Mouse (Mus musculus) ES-Bruce4 (cell line): ENCODE measurements around the gene Cdh23. TPM values are rescaled to one million over a fixed set of nuclear protein-coding genes. Genes with fewer than 3 reads are reported as not detected.

ENCODE experiments used
- H3K27ac ChIP-seq: 2 replicates; pipeline ENCODE4 v1.5.1; 2012; ENCODE audit warnings: low read length, inconsistent platforms; ENCODE audit not compliant: insufficient read depth
- H3K27me3 ChIP-seq: 2 replicates; pipeline ENCODE4 v1.6.1; 2012; ENCODE audit warnings: mild to moderate bottlenecking, low read length, inconsistent platforms; ENCODE audit not compliant: control insufficient read depth, poor library complexity, insufficient read depth, severe bottlenecking
- H3K36me3 ChIP-seq: 2 replicates; pipeline ENCODE4 v1.6.1; 2012; ENCODE audit warnings: inconsistent platforms, mild to moderate bottlenecking, low read length, moderate library complexity; ENCODE audit not compliant: control insufficient read depth, poor library complexity, insufficient read depth, severe bottlenecking
- H3K4me1 ChIP-seq: one replicate; pipeline ENCODE4 v1.8.1; 2011; ENCODE audit warnings: low read length; ENCODE audit not compliant: control insufficient read depth, insufficient read depth
- H3K4me3 ChIP-seq: 2 replicates; pipeline ENCODE4 v1.5.1; 2011; ENCODE audit warnings: low read depth, mild to moderate bottlenecking, low read length
- H3K9ac ChIP-seq: 2 replicates; pipeline ENCODE4 v1.6.1; 2012; ENCODE audit warnings: low read depth, mild to moderate bottlenecking, inconsistent platforms; ENCODE audit not compliant: poor library complexity, severe bottlenecking
- H3K9me3 ChIP-seq: replicated peaks from 2 replicates; pipeline ENCODE4 v1.6.1; 2012; ENCODE audit warnings: mild to moderate bottlenecking, low read length, inconsistent platforms; ENCODE audit not compliant: control insufficient read depth, poor library complexity, insufficient read depth, severe bottlenecking
- CTCF ChIP-seq: IDR thresholded peaks from one replicate; pipeline ENCODE4 v1.8.1; 2011; ENCODE audit warnings: low read depth, low read length
- EP300 ChIP-seq: IDR thresholded peaks from 2 replicates; pipeline ENCODE4 v1.6.1; 2011; ENCODE audit warnings: low read depth, low read length; ENCODE audit not compliant: insufficient read depth
- POLR2A ChIP-seq: IDR thresholded peaks from one replicate; pipeline ENCODE4 v1.8.1; 2011; ENCODE audit warnings: low read length; ENCODE audit not compliant: insufficient read depth
- polyA plus RNA-seq: library from polyadenylated mRNA; stranded (reverse); fragments of >200 nt; gene quantifications from 2 replicates; pipeline ENCODE4 v1.2.4, GENCODE M21; 2011; ENCODE audit warnings: low read depth; ENCODE audit not compliant: missing spikeins, insufficient read depth, insufficient read length

The Cdh23 gene
- polyA plus RNA-seq, 1 experiment = 0.33 TPM

- Histone ChIP-seq H3K9me3 (no peaks in the 10 kb centered on the region), H3K9ac (no peak overlapping the region), H3K36me3 (no peaks in the 10 kb centered on the region), H3K27me3 (no peaks in the 10 kb centered on the region), H3K27ac (no peak overlapping the region), H3K4me3 (no peak overlapping the region), H3K4me1 (no peaks in the 10 kb centered on the region)
- TF ChIP-seq POLR2A (no peak), CTCF (no peak), EP300 (no peak)
Measured at GRCm38 (mm10) chr10:60644079-60644641, 52.1 kb downstream of the Cdh23 start.

GRCm38 (mm10) chr10:60639291-60639690, 57.0 kb downstream of the Cdh23 start:
- TF ChIP-seq CTCF (no peak), POLR2A (no peak), EP300 (no peak)
- no peaks in the 10 kb centered on the region for H3K4me1 ChIP-seq
- H3K27me3 ChIP-seq = no peaks in the 10 kb centered on the region
- H3K36me3 ChIP-seq = no peaks in the 10 kb centered on the region
- H3K9ac ChIP-seq = no peak overlapping the region
- no peaks in the 10 kb centered on the region for H3K9me3 ChIP-seq
- no peak overlapping the region for H3K4me3 ChIP-seq
- no peak overlapping the region for H3K27ac ChIP-seq

GRCm38 (mm10) chr10:60635568-60636295, 60.6 kb downstream of the Cdh23 start:
- TF ChIP-seq EP300 = no peak
- no peak for TF ChIP-seq CTCF
- TF ChIP-seq POLR2A = no peak
- Histone ChIP-seq H3K4me1 (no peaks in the 10 kb centered on the region), H3K9me3 (no peaks in the 10 kb centered on the region), H3K27me3 (no peaks in the 10 kb centered on the region), H3K27ac (no peak overlapping the region), H3K9ac (no peak overlapping the region), H3K4me3 (no peak overlapping the region), H3K36me3 (no peaks in the 10 kb centered on the region)

GRCm38 (mm10) chr10:60634391-60634790, 61.9 kb downstream of the Cdh23 start:
- H3K4me1 ChIP-seq = no peaks in the 10 kb centered on the region
- H3K9me3 ChIP-seq = no peaks in the 10 kb centered on the region
- no peak overlapping the region for H3K4me3 ChIP-seq
- H3K27ac ChIP-seq = no peak overlapping the region
- no peak for TF ChIP-seq POLR2A
- no peak for TF ChIP-seq EP300
- TF ChIP-seq CTCF = no peak
- H3K27me3 ChIP-seq = no peaks in the 10 kb centered on the region
- H3K9ac ChIP-seq = no peak overlapping the region
- no peaks in the 10 kb centered on the region for H3K36me3 ChIP-seq

GRCm38 (mm10) chr10:60626086-60626485, 70.2 kb downstream of the Cdh23 start:
- no peak for TF ChIP-seq POLR2A
- TF ChIP-seq EP300 = no peak
- TF ChIP-seq CTCF = no peak
- no peaks in the 10 kb centered on the region for H3K27me3 ChIP-seq
- H3K4me1 ChIP-seq = no peaks in the 10 kb centered on the region
- H3K9ac ChIP-seq = no peak overlapping the region
- no peak overlapping the region for H3K4me3 ChIP-seq
- H3K27ac ChIP-seq = no peak overlapping the region
- no peaks in the 10 kb centered on the region for H3K36me3 ChIP-seq
- no peaks in the 10 kb centered on the region for H3K9me3 ChIP-seq

- no peaks in the 10 kb centered on the region for H3K4me1 ChIP-seq
- H3K27me3 ChIP-seq = no peaks in the 10 kb centered on the region
- no peaks in the 10 kb centered on the region for H3K36me3 ChIP-seq
- no peaks in the 10 kb centered on the region for H3K9me3 ChIP-seq
- no peak overlapping the region for H3K9ac ChIP-seq
- no peak overlapping the region for H3K27ac ChIP-seq
- TF ChIP-seq POLR2A = no peak
- TF ChIP-seq CTCF = no peak
- no peak overlapping the region for H3K4me3 ChIP-seq
Measured at GRCm38 (mm10) chr10:60625511-60625910, 70.8 kb downstream of the Cdh23 start.
